Mouse (Mus musculus) cerebellum, adult 8-10 months (tissue): Measurements from ENCODE around the gene Tbxa2r.

Experiments
- DNase-seq: peaks from one replicate; pipeline ENCODE4 v3.0.0; 2022

Gene Tbxa2r

GRCm38 (mm10) chr10:81328386-81328785 is at the start of gene Tbxa2r:
Gene Tbxa2r, plus strand, starts transcription at chr10:81328731.
- DNase-seq, result no peak

DNA sequence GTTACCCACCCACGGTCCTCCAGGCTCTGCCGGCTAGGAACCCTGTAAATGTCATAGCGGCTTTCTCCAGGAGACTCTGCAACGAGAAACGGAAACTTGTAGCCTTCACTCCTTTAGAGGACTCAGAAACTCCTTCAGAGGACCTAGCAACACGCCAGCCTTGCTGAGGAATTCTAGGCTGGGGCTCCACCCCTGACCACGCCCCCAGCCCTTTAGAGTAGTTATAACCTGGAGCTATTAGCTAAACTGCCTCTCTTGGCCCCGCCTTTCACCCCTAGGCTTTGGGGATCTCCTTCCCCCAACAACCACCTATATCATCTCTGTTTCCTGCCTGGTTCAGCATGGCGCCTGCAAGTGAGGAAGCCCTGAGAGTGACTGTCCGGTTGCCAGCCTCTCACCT is 49.0 kb upstream of the Tbxa2r start:
- no peak for DNase-seq

DNA sequence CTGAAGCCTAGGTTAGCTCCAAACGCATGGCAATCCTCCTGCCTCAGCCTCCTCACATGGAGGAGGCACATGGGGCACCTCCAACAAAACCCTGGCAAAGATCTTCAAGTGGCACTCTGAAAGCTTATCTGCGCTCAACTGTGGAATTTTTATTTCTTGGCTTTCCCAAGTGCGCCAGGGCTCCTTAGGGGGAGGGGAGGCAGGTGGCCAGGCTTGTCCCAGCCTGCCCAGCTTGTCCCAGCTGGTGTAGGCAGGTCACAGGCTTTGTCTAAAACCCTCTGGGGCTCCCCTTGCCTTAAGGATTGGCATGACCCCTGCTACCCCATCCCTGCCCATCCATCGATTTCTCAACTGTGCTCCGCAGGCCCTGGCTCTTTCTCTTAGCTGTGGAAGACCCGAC is 44.3 kb upstream of the Tbxa2r start:
- no peak for DNase-seq

DNA sequence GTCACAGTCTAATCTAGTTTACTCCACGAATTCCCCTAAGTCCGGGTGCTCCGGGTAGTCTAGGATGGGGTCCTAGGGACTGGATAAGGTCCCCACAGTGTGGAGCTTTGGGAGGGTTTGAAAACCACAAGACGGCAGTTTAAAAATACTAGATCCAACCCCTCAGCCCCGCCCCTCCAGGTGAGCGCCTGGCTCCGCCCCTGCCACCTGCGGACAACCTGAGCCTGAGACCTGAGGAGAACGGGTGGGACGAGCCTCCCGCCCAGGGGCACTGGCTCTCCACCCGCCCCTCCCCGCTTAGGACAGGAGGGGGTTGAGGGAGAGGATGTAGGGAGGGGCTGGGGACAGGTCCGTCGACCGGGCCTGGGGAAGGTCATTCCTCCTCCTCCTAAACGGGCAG is 43.8 kb upstream of the Tbxa2r start:
- DNase-seq, result no peak

GRCm38 (mm10) chr10:81285694-81286450 is 42.7 kb upstream of the Tbxa2r start:
- DNase-seq, result peak; percentile 83

GRCm38 (mm10) chr10:81286586-81286985 is 41.9 kb upstream of the Tbxa2r start:
- no peak for DNase-seq

DNA sequence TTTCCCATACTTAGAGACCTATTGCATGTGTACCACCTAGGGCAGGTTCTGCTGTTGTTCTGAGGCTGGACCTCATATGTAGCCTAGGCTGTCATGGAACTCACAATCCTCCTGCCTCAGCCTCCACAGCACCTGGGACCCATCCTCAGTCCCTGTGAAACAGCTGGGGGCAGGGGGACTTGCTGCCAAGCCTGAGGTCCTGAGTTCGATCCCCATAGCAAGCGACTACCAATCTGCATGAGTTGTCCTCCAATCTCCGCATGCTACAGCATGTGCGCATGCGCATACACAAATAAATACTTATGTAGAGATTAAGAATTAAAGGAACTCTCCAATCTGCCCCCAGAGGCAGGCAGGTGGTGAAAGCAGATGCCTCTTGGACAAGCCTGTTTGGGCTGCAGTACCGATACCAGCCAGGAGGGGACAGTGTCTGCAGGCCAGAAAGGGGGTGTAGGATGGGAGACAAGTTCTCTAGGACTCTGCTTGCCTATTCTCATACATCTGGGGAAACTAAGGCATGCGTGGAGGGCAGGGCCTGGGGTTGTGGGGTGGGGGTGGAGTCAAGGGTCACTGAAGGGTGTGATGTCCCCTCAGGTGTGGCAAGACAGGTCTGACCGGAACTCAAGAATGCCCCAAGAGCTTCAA is 40.9 kb upstream of the Tbxa2r start:
- DNase-seq, result peak; percentile 72

DNA sequence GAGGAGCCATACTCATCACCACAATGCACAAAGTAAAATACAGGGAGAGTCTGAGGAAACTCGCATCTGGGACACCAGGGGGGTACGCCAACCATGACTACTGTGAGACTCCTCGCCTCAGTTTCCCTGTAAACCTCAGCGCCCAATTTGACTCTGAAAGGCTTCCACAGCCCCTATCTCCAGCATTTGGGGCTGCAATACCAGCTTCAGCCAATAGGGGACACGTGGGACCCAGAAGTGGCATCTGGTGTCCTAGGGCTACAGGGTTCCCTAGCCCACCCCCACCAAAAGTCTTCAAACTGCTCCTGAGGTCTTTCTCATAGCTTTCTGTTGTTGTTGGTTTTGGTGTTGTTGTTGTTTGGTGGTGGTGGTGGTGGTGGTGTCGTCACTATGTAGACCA is 39.9 kb upstream of the Tbxa2r start:
- peak; percentile 62 for DNase-seq

DNA sequence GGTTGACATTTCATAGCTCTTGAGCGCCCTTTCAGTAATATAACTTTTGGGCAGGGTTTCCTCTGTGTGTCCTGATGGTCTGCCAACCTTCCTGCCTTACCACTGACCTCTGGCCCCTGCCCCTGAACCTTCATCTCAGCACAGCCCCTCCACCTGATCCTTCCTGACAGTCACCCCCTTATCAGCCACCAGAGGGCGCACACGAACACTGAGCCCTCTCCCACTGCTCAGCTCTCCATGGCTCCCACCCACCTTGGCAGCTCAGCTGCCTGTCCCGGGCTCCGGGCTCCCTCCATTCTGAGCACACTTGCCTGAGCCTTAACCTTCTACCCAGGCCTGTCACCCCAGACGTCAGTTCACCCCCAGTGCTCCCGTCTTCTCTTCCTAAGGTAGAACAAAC is 39.3 kb upstream of the Tbxa2r start:
- peak; percentile 65 for DNase-seq

DNA sequence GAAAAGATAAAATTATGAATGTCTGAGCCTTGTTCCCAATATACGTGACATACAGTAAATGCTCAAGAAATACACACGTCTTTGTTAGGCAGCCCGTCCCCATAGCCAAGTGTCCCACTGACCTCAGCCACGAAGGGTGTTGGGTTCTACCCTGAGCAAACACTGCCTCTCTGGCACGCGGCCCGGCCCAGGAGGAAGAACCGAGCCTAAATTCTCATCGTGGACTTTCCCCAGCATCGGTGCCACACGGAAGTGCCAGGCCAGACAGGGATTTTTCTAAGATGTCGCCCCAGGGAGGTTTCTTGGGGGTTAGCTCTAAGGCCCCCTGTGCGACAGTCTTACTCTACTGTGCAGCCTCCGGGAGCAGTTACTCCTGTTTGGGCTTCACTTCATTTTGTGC is 38.7 kb upstream of the Tbxa2r start:
- no peak for DNase-seq

DNA sequence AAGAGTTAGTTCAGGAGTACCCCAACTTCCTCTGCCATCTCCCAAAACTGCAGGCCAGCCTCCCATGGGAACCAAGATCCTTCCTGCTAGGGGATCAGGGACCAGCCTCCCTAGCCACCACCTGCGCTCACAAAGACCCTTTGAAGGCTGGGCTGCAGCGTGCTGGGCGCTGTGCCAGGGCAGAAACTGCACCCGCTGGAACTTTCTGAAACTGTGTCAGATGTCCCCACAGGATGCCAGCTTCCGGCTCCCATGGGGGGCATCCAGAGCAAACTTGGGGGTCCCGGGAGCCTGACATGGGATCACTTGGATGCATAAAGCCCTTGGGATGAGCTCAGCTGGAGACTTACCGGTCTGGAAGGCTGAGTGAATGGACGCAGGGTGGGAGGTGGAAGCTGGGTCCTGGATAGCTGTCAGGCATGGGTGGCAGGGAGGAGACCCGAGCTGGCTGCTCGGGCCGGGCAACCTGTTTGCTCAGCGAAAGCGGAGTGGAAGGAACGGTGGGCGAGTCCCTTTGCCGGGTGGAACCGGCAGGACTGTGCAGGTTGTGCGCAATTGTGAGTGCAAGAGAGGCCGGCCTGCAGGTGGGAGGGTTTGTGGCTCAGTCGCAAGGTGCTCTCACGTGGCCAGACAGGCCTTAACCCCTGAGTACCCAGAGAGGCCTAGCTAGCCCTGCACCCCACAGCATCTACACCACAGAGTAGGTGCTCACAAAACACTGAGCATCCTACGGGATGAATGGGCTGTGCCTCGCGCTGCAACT is 37.7 kb upstream of the Tbxa2r start:
- no peak for DNase-seq

DNA sequence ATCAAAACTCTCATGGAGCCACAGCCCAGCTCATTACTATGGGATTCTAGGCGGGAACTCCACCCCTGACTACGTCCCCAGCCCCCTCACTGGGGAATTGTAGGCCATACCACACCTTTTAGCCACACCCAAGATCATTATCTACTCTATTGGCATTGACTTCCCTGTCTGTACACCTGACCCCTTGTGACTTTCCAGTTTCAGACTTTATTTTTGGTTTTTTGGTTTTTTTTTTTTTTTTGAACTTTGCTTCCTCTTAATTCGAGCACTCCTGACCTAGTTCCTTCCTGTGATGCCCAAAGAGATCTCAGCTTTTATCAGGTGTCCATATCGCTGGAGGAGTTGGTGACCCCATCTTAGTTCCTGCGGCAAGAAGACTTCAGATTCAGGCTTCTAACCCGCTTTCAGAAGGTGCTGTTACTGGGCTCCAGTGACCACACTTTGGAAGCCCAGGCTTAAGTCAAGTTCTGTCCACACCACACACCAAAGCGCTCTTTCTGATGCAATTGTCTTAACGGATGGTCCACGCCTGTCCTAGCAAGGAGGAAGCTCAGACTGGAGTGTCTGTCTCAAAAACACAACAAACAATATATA is 36.9 kb upstream of the Tbxa2r start, which contains the start of gene Tjp3:
TSS of gene Tjp3 (minus strand) at position 71 of the 594 bp plus-strand sequence.
- DNase-seq, result no peak

GRCm38 (mm10) chr10:81292554-81293333 is 35.8 kb upstream of the Tbxa2r start, which contains the start of gene Pip5k1c:
Gene Pip5k1c, plus strand, starts transcription at chr10:81292963.
- peak; percentile 100 for DNase-seq

GRCm38 (mm10) chr10:81293334-81294030 is 35.0 kb upstream of the Tbxa2r start:
- no peak for DNase-seq

DNA sequence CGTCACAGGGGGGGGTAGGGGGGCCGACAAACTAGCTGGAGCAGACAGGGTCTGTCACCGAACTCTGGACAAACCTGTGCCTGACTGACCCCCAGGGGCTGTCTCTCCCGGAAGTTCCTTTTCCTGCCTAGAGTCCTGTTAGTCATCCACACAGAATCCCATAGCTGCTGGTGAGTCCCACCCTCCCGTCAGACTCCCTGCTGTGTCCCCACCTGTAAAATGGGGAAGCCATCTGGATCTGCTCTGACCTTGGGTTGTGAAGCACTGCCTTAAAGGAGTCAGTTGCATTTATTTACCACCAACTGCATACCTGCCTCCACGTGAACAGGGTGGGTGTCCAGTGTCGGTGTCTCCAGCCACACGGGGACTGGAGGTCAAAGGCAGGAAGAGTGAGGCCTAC is 34.1 kb upstream of the Tbxa2r start:
- DNase-seq, result peak; percentile 86

DNA sequence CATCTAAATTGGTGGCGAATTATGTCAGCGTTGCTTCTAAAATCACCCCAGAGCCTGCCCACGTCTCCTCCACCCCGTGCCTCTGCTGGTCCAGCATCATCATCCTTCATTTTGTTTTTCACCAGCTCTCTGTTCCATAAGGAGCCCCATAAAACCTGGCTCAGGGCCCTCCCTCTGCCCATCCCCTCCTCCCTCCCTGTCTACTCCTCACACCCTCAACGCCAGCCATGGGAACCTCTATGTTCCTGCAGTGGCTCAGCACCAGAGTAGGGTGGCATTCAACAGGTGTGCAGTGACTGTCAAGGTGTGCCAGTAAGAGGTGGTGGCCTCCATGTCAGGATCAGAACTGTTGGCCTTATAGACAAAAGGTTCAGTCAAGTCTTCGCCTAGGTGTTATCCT is 33.3 kb upstream of the Tbxa2r start:
- DNase-seq, result no peak

DNA sequence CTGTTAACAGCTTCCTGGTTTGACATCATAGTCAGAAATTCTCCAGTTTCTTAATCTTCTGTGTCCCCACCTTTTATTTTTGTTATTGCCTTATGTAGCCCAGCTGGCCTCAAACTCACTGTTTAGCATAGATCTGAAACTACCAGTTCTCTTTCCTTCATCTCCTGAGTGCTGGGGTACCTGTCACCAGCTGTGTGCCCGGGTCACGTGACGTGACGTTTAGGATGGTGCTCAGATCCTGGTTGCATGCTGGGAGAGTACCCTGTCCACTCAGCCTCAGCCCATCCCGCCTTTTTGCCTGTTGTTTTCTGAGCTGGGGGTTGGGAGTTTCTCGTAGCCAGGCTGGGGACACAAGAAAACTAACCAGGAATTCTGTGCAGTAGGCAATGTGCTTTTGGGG is 31.3 kb upstream of the Tbxa2r start:
- DNase-seq, result no peak

DNA sequence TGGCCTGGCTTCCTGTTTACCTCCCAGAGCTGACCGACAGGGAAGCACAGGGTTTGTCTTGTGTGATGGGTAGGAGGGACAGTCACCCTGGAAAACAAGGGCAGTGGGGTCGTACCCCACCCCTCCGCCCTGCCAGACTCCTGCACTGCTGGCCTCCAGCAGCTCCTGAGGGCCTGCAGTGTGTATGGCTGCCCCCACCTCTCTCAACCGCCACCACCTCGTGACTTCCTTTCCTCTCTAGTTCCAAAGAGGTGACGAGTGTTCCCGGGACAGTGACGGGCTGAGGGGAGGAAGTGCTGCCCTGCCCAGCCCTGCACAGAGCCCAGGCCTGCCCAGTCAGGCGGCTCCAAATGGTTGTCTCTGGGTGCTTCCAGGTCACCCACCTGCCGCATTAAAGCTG is 30.7 kb upstream of the Tbxa2r start:
- DNase-seq, result no peak

GRCm38 (mm10) chr10:81298369-81299100 is 30.0 kb upstream of the Tbxa2r start:
- no peak for DNase-seq

- DNase-seq, result no peak
Observed at GRCm38 (mm10) chr10:81299585-81300351, 28.8 kb upstream of the Tbxa2r start.
